ENCODE assay signal across 26 mouse cellular contexts in the genomic region with DNA sequence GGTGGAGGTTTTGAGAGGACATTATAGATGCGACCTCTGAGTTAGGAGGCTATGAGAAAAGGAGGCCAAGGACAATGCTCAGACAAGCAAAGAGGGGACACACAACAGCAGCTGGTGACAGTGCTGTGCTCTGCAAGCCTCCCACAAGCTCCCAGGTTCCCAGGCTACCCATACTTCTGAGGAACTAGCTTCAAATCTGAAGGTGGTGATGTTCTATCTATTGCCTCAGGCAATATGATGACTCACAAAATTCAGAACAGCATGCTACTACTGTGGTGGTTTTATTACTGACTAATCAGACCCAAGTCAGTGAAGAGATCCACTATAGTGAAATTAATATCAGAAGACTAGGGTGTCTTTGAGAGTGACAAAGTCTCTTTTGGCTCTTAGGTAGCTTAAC.
DNase-seq lines count a peak whose midpoint lies in the region; ATAC-seq lines count a peak whose summit lies in the region.
"Had no signal": no experiment of that assay in that cellular context is flagged by ENCODE, and none has a peak within 500 bp of the region (broad histone marks: within the 10 kb centered on the region; RNA-seq: fewer than 3 reads in every experiment).

No protein-coding gene starts in this region.

- H3K9ac ChIP-seq in forebrain, embryonic 16.5 days (replicated peaks; ENCODE audit: low read depth, low read length): no peak overlapping the region
- H3K9ac ChIP-seq: embryonic facial prominence, embryonic 13.5 days; embryonic facial prominence, embryonic 15.5 days; forebrain, embryonic 12.5 days; forebrain, postnatal 0 days had no signal

- 97% methylated on average over 1 of the region's 1 CpGs for WGBS in forebrain, embryonic 16.5 days

- peak; percentile 58; the same call in 1 of the 2 replicates for ATAC-seq in frontal cortex, adult (ENCODE audit: low TSS enrichment)
- no peak for ATAC-seq in forebrain, embryonic 16.5 days
- ATAC-seq: activated CD4-positive, CD25-positive, alpha-beta regulatory T cell, adult 4 months; forebrain, embryonic 14.5 days; forebrain, postnatal 0 days; Patski had no signal

- no peaks in the 10 kb centered on the region for H3K9me3 ChIP-seq in forebrain, embryonic 16.5 days (ENCODE audit: control insufficient read depth, low read length)
- H3K9me3 ChIP-seq: embryonic facial prominence, embryonic 15.5 days; forebrain, embryonic 12.5 days had no signal

- H3K27me3 ChIP-seq in forebrain, embryonic 16.5 days (replicated peaks; ENCODE audit: control insufficient read depth, insufficient read depth, low read length): no peaks in the 10 kb centered on the region
- H3K27me3 ChIP-seq: embryonic facial prominence, embryonic 13.5 days; embryonic facial prominence, embryonic 15.5 days; forebrain, embryonic 12.5 days; Patski had no signal

- no peaks in the 10 kb centered on the region for H3K36me3 ChIP-seq in forebrain, embryonic 16.5 days (ENCODE audit: control insufficient read depth, insufficient read depth)
- H3K36me3 ChIP-seq: embryonic facial prominence, embryonic 13.5 days; embryonic facial prominence, embryonic 15.5 days; forebrain, embryonic 10.5 days; forebrain, embryonic 12.5 days had no signal

- no peak for DNase-seq in frontal cortex, postnatal 36 days (ENCODE audit: low spot score in 2 of 2)
- peak; percentile 14 for DNase-seq in layer of hippocampus, adult 9-11 months
- DNase-seq in layer of hippocampus, adult 8-10 months (ENCODE audit: low spot score in 2 of 2): no peak
- peak; percentile 22 for DNase-seq in right cerebral cortex, adult 18-20 months
- DNase-seq in right cerebral cortex, postnatal 14 days: no peak
- peak; percentile 66 for DNase-seq in brain, adult 2 months (ENCODE audit: low read depth, low spot score)
- DNase-seq: adrenal gland, adult 8-10 months; adrenal gland, postnatal 14 days; adrenal gland, postnatal 36 days; cerebellum, adult 11 months; cerebellum, adult 18-20 months; cerebellum, adult 8-10 months; cerebellum, postnatal 10 days; cerebellum, postnatal 25 days; embryo, embryonic 11 days; forebrain, postnatal 0 days had no signal

- 0 out of 2 replicates have a peak, but pooled peaks cover 4% of the 10 kb centered on the region for H3K4me1 ChIP-seq in forebrain, embryonic 16.5 days (replicated peaks; ENCODE audit: control insufficient read depth, insufficient read depth, low read length)
- H3K4me1 ChIP-seq: forebrain, embryonic 12.5 days had no signal

- no peak overlapping the region for H3K4me2 ChIP-seq in forebrain, embryonic 16.5 days (ENCODE audit: low read length)
- H3K4me2 ChIP-seq: embryonic facial prominence, embryonic 13.5 days; embryonic facial prominence, embryonic 15.5 days; forebrain, embryonic 12.5 days had no signal

- no peak overlapping the region for H3K4me3 ChIP-seq in forebrain, embryonic 16.5 days (replicated peaks; ENCODE audit: low read length)
- H3K4me3 ChIP-seq: embryonic facial prominence, embryonic 13.5 days; embryonic facial prominence, embryonic 15.5 days; erythroblast, embryonic 14.5 days; forebrain, embryonic 10.5 days; forebrain, embryonic 12.5 days had no signal

- no peak overlapping the region for H3K27ac ChIP-seq in forebrain, embryonic 16.5 days (ENCODE audit: low read length)
- H3K27ac ChIP-seq: embryonic facial prominence, embryonic 13.5 days; embryonic facial prominence, embryonic 15.5 days; forebrain, embryonic 10.5 days; forebrain, embryonic 12.5 days had no signal

Comparison
In these comparisons a context has a peak if more than half of its experiments do, and no peak if none do; other contexts are left out.
1. DNase-seq: peak in layer of hippocampus, adult 9-11 months (single experiment), right cerebral cortex, adult 18-20 months (single experiment) and brain, adult 2 months (single experiment); none in frontal cortex, postnatal 36 days (0 of 2), layer of hippocampus, adult 8-10 months (0 of 2) and right cerebral cortex, postnatal 14 days (single experiment).